Mouse (Mus musculus) kidney, postnatal 10 days (tissue): ENCODE data around the gene H2-M1.

ENCODE experiments used
- DNase-seq: peaks from one replicate; pipeline ENCODE4 v3.0.0; 2021; ENCODE audit warnings: mixed read lengths

H2-M1 gene

DNA sequence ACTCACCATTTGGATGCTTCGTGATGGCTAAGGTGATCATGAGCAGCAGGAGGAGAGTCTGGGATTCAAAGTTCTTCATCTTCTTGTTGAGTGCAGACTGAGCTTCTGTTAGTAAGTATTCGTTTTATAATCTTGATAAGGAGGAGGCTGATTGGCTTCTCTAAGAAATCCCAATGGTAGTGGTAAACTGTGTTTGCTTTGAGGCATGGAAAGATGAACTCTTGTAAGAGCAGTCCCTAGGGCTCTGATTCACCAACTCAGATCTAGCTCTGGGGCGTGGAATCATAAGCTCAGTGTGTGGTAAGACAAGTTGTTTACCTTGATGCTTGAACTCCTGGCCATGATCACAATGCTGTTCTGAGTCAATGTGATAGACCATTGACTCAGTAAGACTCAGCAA, at the start of gene H2-M1:
Gene H2-M1, minus strand, starts transcription at position 101 of the 400 bp plus-strand sequence.
- no peak for DNase-seq

DNA sequence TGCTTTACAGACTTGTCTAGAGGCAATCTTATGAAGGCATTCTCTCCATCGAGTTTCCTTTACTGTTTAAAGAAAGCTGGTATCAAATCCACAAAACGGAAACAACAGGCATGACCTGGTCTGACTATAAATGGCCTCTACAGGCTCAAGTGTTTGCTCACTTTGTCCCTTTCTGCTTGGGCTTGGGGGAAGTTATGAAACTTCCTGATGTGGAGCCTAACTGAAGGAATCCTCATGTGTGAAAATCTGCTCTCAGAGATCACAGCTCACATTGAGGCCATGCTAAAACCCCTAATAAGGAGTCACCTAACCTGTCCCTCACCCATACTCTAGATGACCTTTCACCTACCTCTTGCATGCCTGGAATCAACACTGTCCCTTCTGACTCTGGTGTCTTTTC, 25.7 kb upstream of the H2-M1 start:
- no peak for DNase-seq

DNA sequence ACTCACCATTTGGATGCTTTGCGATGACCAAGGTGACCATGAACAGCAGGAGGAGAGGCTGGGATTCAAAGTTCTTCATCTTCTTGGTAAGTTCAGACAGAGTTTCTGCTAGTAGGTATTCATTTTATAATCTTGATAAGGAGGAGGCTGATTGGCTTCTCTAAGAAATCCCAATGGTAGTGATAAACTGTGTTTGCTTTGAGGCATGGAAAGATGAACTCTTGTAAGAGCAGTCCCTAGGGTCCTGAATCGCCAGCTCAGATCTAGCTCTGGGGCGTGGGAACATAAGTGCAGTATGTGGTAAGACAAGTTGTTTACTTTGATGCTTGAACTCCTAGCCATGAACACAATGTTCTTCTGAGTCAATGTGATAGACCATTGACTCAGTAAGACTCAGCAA, 29.5 kb downstream of the H2-M1 start, which contains the start of gene H2-M9:
Gene H2-M9, minus strand, starts transcription at position 101 of the 400 bp plus-strand sequence.
- DNase-seq = no peak
